Mouse (Mus musculus) limb, embryonic 14.5 days (tissue): ENCODE data around the gene Ybx2. TPM values are rescaled to one million over a fixed set of nuclear protein-coding genes. Genes with fewer than 3 reads are reported as not detected.

Experiments
- ATAC-seq: fragments of 200-750 bp; cut with Nextera tagmentation; 2 replicates; pipeline ENCODE4 v1.8.0; 2017; ENCODE audit warnings: low read depth, moderate number of reproducible peaks, moderate TSS enrichment; ENCODE audit not compliant: low FRiP score
- DNase-seq: peaks from one replicate; pipeline ENCODE4 v3.0.0-alpha.2; 2015; ENCODE audit warnings: low spot score
- H3K27ac ChIP-seq: fragments of 300-500 bp; sonication (generic); replicated peaks from 2 replicates; pipeline ENCODE4 v1.5.1; 2014; ENCODE audit warnings: low read depth, mild to moderate bottlenecking, low read length, moderate library complexity, mixed read lengths
- H3K27me3 ChIP-seq: fragments of 300-500 bp; sonication (generic); 2 replicates; pipeline ENCODE4 v1.6.1; 2014; ENCODE audit warnings: low read length, mixed read lengths; ENCODE audit not compliant: control insufficient read depth, insufficient read depth
- H3K36me3 ChIP-seq: fragments of 300-500 bp; sonication (generic); 2 replicates; pipeline ENCODE4 v1.6.1; 2014; ENCODE audit warnings: mild to moderate bottlenecking, low read length, moderate library complexity, mixed read lengths; ENCODE audit not compliant: control insufficient read depth, insufficient read depth
- H3K4me1 ChIP-seq: fragments of 300-500 bp; sonication (generic); 2 replicates; pipeline ENCODE4 v1.6.1; 2014; ENCODE audit warnings: antibody characterized with exemption, low read length, mixed read lengths; ENCODE audit not compliant: control insufficient read depth, insufficient read depth
- H3K4me2 ChIP-seq: fragments of 300-500 bp; sonication (generic); replicated peaks from 2 replicates; pipeline ENCODE4 v1.6.1; 2014; ENCODE audit warnings: low read depth, mild to moderate bottlenecking, low read length, moderate library complexity; ENCODE audit not compliant: severe bottlenecking
- H3K4me3 ChIP-seq: fragments of 300-500 bp; sonication (generic); replicated peaks from 2 replicates; pipeline ENCODE4 v1.5.1; 2014; ENCODE audit warnings: low read length
- H3K9ac ChIP-seq: fragments of 300-500 bp; sonication (generic); 2 replicates; pipeline ENCODE4 v1.6.1; 2014; ENCODE audit warnings: mild to moderate bottlenecking, low read depth, low read length, moderate library complexity; ENCODE audit not compliant: severe bottlenecking
- H3K9me3 ChIP-seq: fragments of 300-500 bp; sonication (generic); 2 replicates; pipeline ENCODE4 v1.6.1; 2016; ENCODE audit warnings: low read length; ENCODE audit not compliant: control insufficient read depth
- POLR2A ChIP-seq: fragments of 200-500 bp; IDR thresholded peaks from 2 replicates; pipeline ENCODE4 v1.8.0; 2012; ENCODE audit warnings: inconsistent platforms, mild to moderate bottlenecking, moderate library complexity, borderline replicate concordance; ENCODE audit not compliant: insufficient read depth, insufficient read length; ENCODE audit errors: extremely low read depth
- WGBS: fragments of 180-500 bp; shearing (Covaris S2); extraction: QIAGEN DNeasy Blood & Tissue Kit; methylation state at CpG from one replicate; pipeline ENCODE4 v1.1.7; 2014; 5-methylcytosine and 5-hydroxymethylcytosine counted together
- polyA plus RNA-seq, 2 experiments: library from polyadenylated mRNA; depleted of rRNA in 1 of 2; stranded (reverse) in 1 of 2; unstranded in 1 of 2; fragments of >200 nt; fragmentation: Nextera tagmentation in 1 of 2; extraction: Ambion mirVana in 1 of 2; gene quantifications; 2 replicates each; pipeline versions ENCODE4 v1.2.1 to v1.2.3; 2012 to 2014

Gene Ybx2
- polyA plus RNA-seq, 2 experiments, result 7.2 to 70.1 TPM

GRCm38 (mm10) chr11:69939731-69940130 is 4.1 kb downstream of the Ybx2 start:
- H3K4me3 ChIP-seq, result no peak overlapping the region
- WGBS, result 91% methylated on average over 17 of the region's 17 CpGs
- no peak overlapping the region for H3K27ac ChIP-seq
- no peak overlapping the region for H3K4me2 ChIP-seq
- H3K4me1 ChIP-seq, result peaks cover 23% of the 10 kb centered on the region
- TF ChIP-seq POLR2A, result no peak
- H3K27me3 ChIP-seq, result no peaks in the 10 kb centered on the region
- ATAC-seq (no peak), DNase-seq (no peak)
- H3K9ac ChIP-seq, result no peak overlapping the region
- H3K36me3 ChIP-seq, result peaks cover 24% of the 10 kb centered on the region
- H3K9me3 ChIP-seq, result no peaks in the 10 kb centered on the region

GRCm38 (mm10) chr11:69940962-69941361 is 5.4 kb downstream of the Ybx2 start:
- Histone ChIP-seq H3K9ac (no peak overlapping the region), H3K4me2 (no peak overlapping the region), H3K9me3 (no peaks in the 10 kb centered on the region), H3K36me3 (peaks cover 36% of the 10 kb centered on the region), H3K4me3 (no peak overlapping the region), H3K4me1 (peaks cover 23% of the 10 kb centered on the region), H3K27ac (no peak overlapping the region), H3K27me3 (no peaks in the 10 kb centered on the region)
- 76% methylated on average over 4 of the region's 4 CpGs for WGBS
- no peak for TF ChIP-seq POLR2A
- ATAC-seq, result no peak
- no peak for DNase-seq

GRCm38 (mm10) chr11:69945216-69945615 is 9.6 kb downstream of the Ybx2 start:
- peaks cover 37% of the 10 kb centered on the region for H3K36me3 ChIP-seq
- no peak for ATAC-seq
- DNase-seq, result no peak
- 76% methylated on average over 13 of the region's 13 CpGs for WGBS
- H3K4me2 ChIP-seq, result no peak overlapping the region
- no peak overlapping the region for H3K27ac ChIP-seq
- H3K4me3 ChIP-seq, result no peak overlapping the region
- no peaks in the 10 kb centered on the region for H3K9me3 ChIP-seq
- no peak overlapping the region for H3K9ac ChIP-seq
- peaks cover 19% of the 10 kb centered on the region for H3K4me1 ChIP-seq
- TF ChIP-seq POLR2A, result no peak
- H3K27me3 ChIP-seq, result no peaks in the 10 kb centered on the region

GRCm38 (mm10) chr11:69945997-69946891 is 10.6 kb downstream of the Ybx2 start:
- H3K36me3 ChIP-seq, result peaks cover 37% of the 10 kb centered on the region
- no peaks in the 10 kb centered on the region for H3K9me3 ChIP-seq
- TF ChIP-seq POLR2A, result no peak
- peak overlapping the region; percentile 85 for H3K4me2 ChIP-seq
- peak overlapping the region; percentile 59 for H3K4me3 ChIP-seq
- WGBS, result 91% methylated on average over 18 of the region's 18 CpGs
- DNase-seq (no peak), ATAC-seq (no peak)
- peaks cover 19% of the 10 kb centered on the region for H3K4me1 ChIP-seq
- H3K27me3 ChIP-seq, result no peaks in the 10 kb centered on the region
- no peak overlapping the region for H3K27ac ChIP-seq
- H3K9ac ChIP-seq, result no peak overlapping the region

- Histone ChIP-seq H3K4me2 (peak overlapping the region; percentile 85), H3K27me3 (no peaks in the 10 kb centered on the region), H3K27ac (peak overlapping the region; percentile 79), H3K4me1 (peaks cover 19% of the 10 kb centered on the region), H3K4me3 (peak overlapping the region; percentile 59), H3K36me3 (peaks cover 34% of the 10 kb centered on the region), H3K9ac (peak overlapping the region; percentile 70), H3K9me3 (no peaks in the 10 kb centered on the region)
- WGBS, result 1% methylated on average over 28 of the region's 29 CpGs
- no peak for TF ChIP-seq POLR2A
- peak; percentile 70 for DNase-seq
- peak; percentile 48 for ATAC-seq
Measured at GRCm38 (mm10) chr11:69947337-69948065, 11.9 kb downstream of the Ybx2 start.
